Mouse (Mus musculus) neutrophil, adult 5-6 weeks (primary cell): ENCODE data around the gene 1700013G24Rik. TPM values are rescaled to one million over a fixed set of nuclear protein-coding genes. Genes with fewer than 3 reads are reported as not detected.
A peak's percentile ranks its signal among the peaks of the same experiment; 100 is the strongest.

Experiments
- ATAC-seq: fragments of 151-379, 151-347 bp; 2 replicates; pipeline ENCODE4 v1.8.0; 2017; ENCODE audit warnings: mild to moderate bottlenecking, moderate TSS enrichment; ENCODE audit not compliant: insufficient number of reproducible peaks, poor library complexity, low FRiP score, severe bottlenecking; ENCODE audit errors: extremely low read depth
- total RNA-seq: library from RNA; stranded (forward); fragments of 200-1000 nt; gene quantifications from 2 replicates; pipeline ENCODE4 v1.2.3, GENCODE M21; 2017

The 1700013G24Rik gene
- total RNA-seq, 1 experiment from 2014 or later, result not detected

- ATAC-seq, result no peak
Observed at GRCm38 (mm10) chr4:137452190-137452589, 894 bp upstream of the 1700013G24Rik start.

GRCm38 (mm10) chr4:137454582-137454981 lies 1.5 kb downstream of the 1700013G24Rik start:
- ATAC-seq, result no peak

GRCm38 (mm10) chr4:137456581-137456980 lies 3.5 kb downstream of the 1700013G24Rik start:
- ATAC-seq, result no peak

GRCm38 (mm10) chr4:137457292-137457691 lies 4.2 kb downstream of the 1700013G24Rik start:
- ATAC-seq, result no peak

- no peak for ATAC-seq
Observed at GRCm38 (mm10) chr4:137458310-137458709, 5.2 kb downstream of the 1700013G24Rik start.

GRCm38 (mm10) chr4:137458861-137459260 lies 5.8 kb downstream of the 1700013G24Rik start:
- no peak for ATAC-seq

- ATAC-seq, result no peak
Observed at GRCm38 (mm10) chr4:137460676-137461075, 7.6 kb downstream of the 1700013G24Rik start.

- ATAC-seq, result no peak
Observed at GRCm38 (mm10) chr4:137461217-137461616, 8.1 kb downstream of the 1700013G24Rik start.

GRCm38 (mm10) chr4:137461981-137462690 lies 9.1 kb downstream of the 1700013G24Rik start:
- no peak for ATAC-seq

GRCm38 (mm10) chr4:137465125-137465787 lies 12.2 kb downstream of the 1700013G24Rik start:
- ATAC-seq, result no peak

- no peak for ATAC-seq
Observed at GRCm38 (mm10) chr4:137466991-137467390, 13.9 kb downstream of the 1700013G24Rik start.

- no peak for ATAC-seq
Observed at GRCm38 (mm10) chr4:137467525-137467924, 14.4 kb downstream of the 1700013G24Rik start.

GRCm38 (mm10) chr4:137468260-137469080 lies 15.4 kb downstream of the 1700013G24Rik start, which contains the start of gene Hspg2:
Gene Hspg2, plus strand, starts transcription at chr4:137468769.
- peak; percentile 55 for ATAC-seq

- no peak for ATAC-seq
Observed at GRCm38 (mm10) chr4:137469081-137469844, 16.2 kb downstream of the 1700013G24Rik start.

- ATAC-seq, result no peak
Observed at GRCm38 (mm10) chr4:137469845-137470692, 17.0 kb downstream of the 1700013G24Rik start.

GRCm38 (mm10) chr4:137470701-137471317 lies 17.7 kb downstream of the 1700013G24Rik start:
- ATAC-seq, result no peak

- ATAC-seq, result no peak
Observed at GRCm38 (mm10) chr4:137471326-137471725, 18.2 kb downstream of the 1700013G24Rik start.

- ATAC-seq, result no peak
Observed at GRCm38 (mm10) chr4:137473240-137473639, 20.2 kb downstream of the 1700013G24Rik start.
